Mouse (Mus musculus): ENCODE data around the gene Slc22a17. TPM values are rescaled to one million over a fixed set of nuclear protein-coding genes. Genes with fewer than 3 reads are reported as not detected.

Slc22a17 gene
- polyA plus RNA-seq, 1 experiment, result 0.01 TPM

DNA sequence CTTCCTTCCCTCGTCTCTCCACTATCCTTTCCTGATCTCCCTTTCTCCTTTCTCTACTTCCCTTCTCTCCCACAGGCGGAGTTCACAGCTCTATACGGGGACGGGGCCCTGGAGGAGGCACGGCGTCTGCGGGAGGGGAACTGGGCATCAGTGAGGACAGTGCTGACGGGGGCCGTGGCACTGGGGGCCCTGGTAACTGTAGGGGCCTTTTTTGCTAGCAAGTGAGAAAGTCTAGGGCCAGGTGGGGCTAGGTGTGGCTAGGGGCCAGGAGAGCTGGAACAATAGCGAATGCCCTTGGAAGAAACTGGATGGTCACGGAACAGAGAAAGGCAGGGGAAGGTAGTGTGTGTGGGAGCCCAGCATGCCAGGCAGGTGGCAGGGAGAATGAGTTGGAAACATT, 27.6 kb downstream of the Slc22a17 start:
- peaks cover 20% of the 10 kb centered on the region for H3K4me1 ChIP-seq (ENCODE audit: control insufficient read depth)
- TF ChIP-seq GATA1 (IDR thresholded peaks at IDR 0.05; ENCODE audit: low read length), result no peak
- TF ChIP-seq TAL1 (IDR thresholded peaks at IDR 0.05; ENCODE audit: low read length), result no peak

GRCm38 (mm10) chr14:54884022-54884712, 28.8 kb downstream of the Slc22a17 start:
- Histone ChIP-seq H3K27me3 (ENCODE audit: control insufficient read depth) (no peaks in the 10 kb centered on the region), H3K4me1 (ENCODE audit: control insufficient read depth) (peaks cover 20% of the 10 kb centered on the region), H3K36me3 (ENCODE audit: control insufficient read depth) (peaks cover 4% of the 10 kb centered on the region; the same call in 1 of the 2 replicates), H3K4me3 (replicated peaks) (peak overlapping the region; percentile 59), H3K9me3 (ENCODE audit: control insufficient read depth, low read length) (peaks cover 5% of the 10 kb centered on the region)
- TF ChIP-seq GATA1 (IDR thresholded peaks at IDR 0.05; ENCODE audit: low read length), result no peak

More for the DNA sequence above, 27.6 kb downstream of the Slc22a17 start:
- H3K4me3 ChIP-seq (replicated peaks), result no peak overlapping the region
- H3K36me3 ChIP-seq (ENCODE audit: control insufficient read depth), result peaks cover 4% of the 10 kb centered on the region; the same call in 1 of the 2 replicates
- peaks cover 5% of the 10 kb centered on the region for H3K9me3 ChIP-seq (ENCODE audit: control insufficient read depth, low read length)
- H3K27me3 ChIP-seq (ENCODE audit: control insufficient read depth), result no peaks in the 10 kb centered on the region

DNA sequence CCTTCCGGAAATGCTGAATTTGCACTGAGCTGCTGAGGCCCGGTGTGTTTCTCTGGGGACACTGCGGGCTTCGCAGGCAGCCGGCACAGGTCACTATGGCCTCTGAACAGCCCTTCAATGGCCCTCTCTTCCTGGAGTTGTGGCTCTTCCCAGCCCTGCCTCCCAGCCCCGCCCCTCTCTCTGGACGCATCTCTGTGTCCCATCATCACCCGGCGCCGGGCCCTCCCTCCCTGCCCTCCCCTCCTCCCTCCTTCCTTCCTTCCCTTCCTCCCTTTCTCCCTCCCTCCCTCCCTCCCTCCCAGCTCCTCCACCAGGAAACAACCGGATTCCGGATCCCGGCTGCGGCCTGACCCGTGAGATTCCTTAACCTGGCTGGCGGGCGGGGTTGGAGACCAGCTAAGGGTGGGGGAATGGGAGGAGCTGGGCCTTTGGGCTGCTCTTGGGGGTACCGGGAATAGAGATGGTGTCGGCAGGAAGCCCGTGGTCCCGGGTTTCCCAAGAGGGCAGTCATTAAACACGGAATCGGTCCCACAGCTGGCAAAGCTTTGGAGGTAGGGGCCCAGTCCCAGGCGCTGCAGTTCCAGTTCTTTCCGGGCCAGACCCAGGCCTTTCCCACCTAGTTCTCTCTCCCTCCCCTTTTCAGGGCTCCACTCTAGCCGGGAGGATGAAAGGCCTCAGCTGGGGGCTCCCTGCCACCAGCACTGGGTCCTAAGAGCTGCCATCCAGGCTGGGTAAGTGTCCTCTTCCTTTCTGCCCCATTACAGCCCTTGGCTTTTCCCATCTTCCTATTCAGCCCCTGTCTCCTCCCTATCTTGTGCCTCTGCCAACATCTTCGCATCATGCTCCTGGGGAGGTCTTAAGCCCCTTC, 29.5 kb downstream of the Slc22a17 start, which contains the start of the genes Bcl2l2 and Gm20521:
Gene Bcl2l2, plus strand, starts transcription at position 224 of the 868 bp plus-strand sequence.
Gene Gm20521, plus strand, starts transcription at position 288 of the 868 bp plus-strand sequence.
- H3K27me3 ChIP-seq (ENCODE audit: control insufficient read depth), result peaks cover 3% of the 10 kb centered on the region; the same call in 1 of the 2 replicates
- H3K4me1 ChIP-seq (ENCODE audit: control insufficient read depth), result peaks cover 20% of the 10 kb centered on the region
- no peak for TF ChIP-seq GATA1 (IDR thresholded peaks at IDR 0.05; ENCODE audit: low read length)
- no peak for TF ChIP-seq TAL1 (IDR thresholded peaks at IDR 0.05; ENCODE audit: low read length)
- H3K9me3 ChIP-seq (ENCODE audit: control insufficient read depth, low read length), result peaks cover 5% of the 10 kb centered on the region
- peak within 1 kb of the TSS; percentile 59 for H3K4me3 ChIP-seq (replicated peaks)
- peaks cover 4% of the 10 kb centered on the region; the same call in 1 of the 2 replicates for H3K36me3 ChIP-seq (ENCODE audit: control insufficient read depth)

- Histone ChIP-seq H3K36me3 (ENCODE audit: control insufficient read depth) (no peaks in the 10 kb centered on the region), H3K4me3 (replicated peaks) (peak within 1 kb of the TSS; percentile 76), H3K27me3 (ENCODE audit: control insufficient read depth) (peaks cover 36% of the 10 kb centered on the region), H3K4me1 (ENCODE audit: control insufficient read depth) (peaks cover 23% of the 10 kb centered on the region), H3K9me3 (ENCODE audit: control insufficient read depth, low read length) (peaks cover 5% of the 10 kb centered on the region)
- TF ChIP-seq TAL1 (IDR thresholded peaks at IDR 0.05; ENCODE audit: low read length) (no peak), GATA1 (IDR thresholded peaks at IDR 0.05; ENCODE audit: low read length) (no peak)
Observed at GRCm38 (mm10) chr14:54877048-54877715, 35.8 kb downstream of the Slc22a17 start, which contains the start of gene Ppp1r3e. Ppp1r3e (minus strand) TSS chr14:54877550.

- peaks cover 23% of the 10 kb centered on the region for H3K4me1 ChIP-seq (ENCODE audit: control insufficient read depth)
Observed at GRCm38 (mm10) chr14:54876539-54877047, 36.3 kb downstream of the Slc22a17 start.

DNA sequence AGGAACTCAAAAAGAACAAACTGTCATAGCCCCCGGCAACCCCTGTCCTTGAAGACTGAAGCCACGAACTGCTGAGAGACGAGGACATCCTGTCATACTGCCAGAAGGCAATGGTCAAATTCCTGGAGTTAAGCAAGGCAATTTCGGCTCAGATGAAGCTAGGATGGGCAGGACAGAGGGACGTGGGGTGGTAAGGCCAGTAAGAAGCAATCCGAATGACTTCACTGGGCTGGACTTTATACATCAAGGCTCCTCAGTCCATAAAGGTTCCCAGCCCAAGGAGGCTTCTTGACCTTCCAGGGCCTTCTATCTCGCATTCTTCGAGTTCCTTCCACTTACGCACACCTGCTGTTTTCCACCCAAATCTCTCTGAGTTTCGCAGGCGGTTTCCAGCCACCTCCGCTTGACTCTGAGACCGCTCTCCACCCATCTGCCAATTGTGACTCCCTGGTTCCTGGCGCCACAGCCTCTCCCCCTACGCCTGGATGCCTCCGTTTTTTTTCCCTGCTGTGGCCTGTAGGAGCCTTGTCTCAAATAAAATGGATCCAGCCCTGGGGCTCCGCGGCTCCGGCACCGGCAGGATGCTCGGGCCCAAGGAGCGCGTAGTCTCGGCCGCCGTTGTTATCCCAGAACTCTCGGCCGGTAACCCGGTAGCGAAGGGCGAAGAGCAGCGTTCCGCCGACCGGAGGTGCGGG, 36.9 kb downstream of the Slc22a17 start:
- Histone ChIP-seq H3K4me3 (replicated peaks) (peak overlapping the region; percentile 76), H3K9me3 (ENCODE audit: control insufficient read depth, low read length) (peaks cover 2% of the 10 kb centered on the region), H3K27me3 (ENCODE audit: control insufficient read depth) (peaks cover 36% of the 10 kb centered on the region), H3K4me1 (ENCODE audit: control insufficient read depth) (peaks cover 23% of the 10 kb centered on the region), H3K36me3 (ENCODE audit: control insufficient read depth) (no peaks in the 10 kb centered on the region)
- TF ChIP-seq GATA1 (IDR thresholded peaks at IDR 0.05; ENCODE audit: low read length) (no peak), TAL1 (IDR thresholded peaks at IDR 0.05; ENCODE audit: low read length) (no peak)

More at GRCm38 (mm10) chr14:54876539-54877047, 36.3 kb downstream of the Slc22a17 start:
- Histone ChIP-seq H3K27me3 (ENCODE audit: control insufficient read depth) (peaks cover 36% of the 10 kb centered on the region), H3K36me3 (ENCODE audit: control insufficient read depth) (no peaks in the 10 kb centered on the region), H3K4me3 (replicated peaks) (peak overlapping the region; percentile 76), H3K9me3 (ENCODE audit: control insufficient read depth, low read length) (peaks cover 5% of the 10 kb centered on the region)
- TF ChIP-seq GATA1 (IDR thresholded peaks at IDR 0.05; ENCODE audit: low read length) (no peak), TAL1 (IDR thresholded peaks at IDR 0.05; ENCODE audit: low read length) (no peak)

GRCm38 (mm10) chr14:54874165-54874564, 38.8 kb downstream of the Slc22a17 start:
- Histone ChIP-seq H3K9me3 (ENCODE audit: control insufficient read depth, low read length) (no peaks in the 10 kb centered on the region), H3K36me3 (ENCODE audit: control insufficient read depth) (no peaks in the 10 kb centered on the region), H3K4me1 (ENCODE audit: control insufficient read depth) (peaks cover 23% of the 10 kb centered on the region), H3K27me3 (ENCODE audit: control insufficient read depth) (peaks cover 36% of the 10 kb centered on the region), H3K4me3 (replicated peaks) (no peak overlapping the region)
- no peak for TF ChIP-seq GATA1 (IDR thresholded peaks at IDR 0.05; ENCODE audit: low read length)
- TF ChIP-seq TAL1 (IDR thresholded peaks at IDR 0.05; ENCODE audit: low read length), result no peak

GRCm38 (mm10) chr14:54870861-54871260, 42.1 kb downstream of the Slc22a17 start, which contains the start of gene Homez:
Homez (minus strand) TSS chr14:54870961.
- no peaks in the 10 kb centered on the region; the same call in 1 of the 2 replicates for H3K9me3 ChIP-seq (ENCODE audit: control insufficient read depth, low read length)
- H3K4me3 ChIP-seq (replicated peaks), result no peak within 1 kb of the TSS
- H3K27me3 ChIP-seq (ENCODE audit: control insufficient read depth), result peaks cover 13% of the 10 kb centered on the region
- peaks cover 3% of the 10 kb centered on the region for H3K4me1 ChIP-seq (ENCODE audit: control insufficient read depth)
- H3K36me3 ChIP-seq (ENCODE audit: control insufficient read depth), result no peaks in the 10 kb centered on the region
- TF ChIP-seq TAL1 (IDR thresholded peaks at IDR 0.05; ENCODE audit: low read length) (no peak), GATA1 (IDR thresholded peaks at IDR 0.05; ENCODE audit: low read length) (no peak)

All from erythroblast, embryonic 14.5 days (primary cell).